Mouse (Mus musculus) heart, embryonic 11.5 days (tissue): ENCODE measurements around the gene Letm1. TPM values are rescaled to one million over a fixed set of nuclear protein-coding genes. Genes with fewer than 3 reads are reported as not detected.

Experiments used
- polyA plus RNA-seq: library from polyadenylated mRNA; unstranded; fragments of >200 nt; fragmentation: Nextera tagmentation; extraction: Ambion mirVana; gene quantifications from 2 replicates; pipeline ENCODE4 v1.2.1, GENCODE M21; 2014

Gene Letm1
- polyA plus RNA-seq, 1 experiment from 2014 or later, result 40.3 TPM

Other genes with a start within 250 kb of the Letm1 start
- gene Fam53a, start 153.2 kb downstream of the Letm1 start, polyA plus RNA-seq, result 56.6 and 59.5 TPM in 2 replicates
- gene Gm9903, start 152.9 kb downstream of the Letm1 start, polyA plus RNA-seq, result 1.5 and 2.0 TPM in 2 replicates
- gene Slbp, start 130.2 kb downstream of the Letm1 start, polyA plus RNA-seq, result 162 and 166 TPM in 2 replicates
- gene Tacc3, start 124.7 kb downstream of the Letm1 start, polyA plus RNA-seq, result 171 and 186 TPM in 2 replicates
- gene Tmem129, start 124.4 kb downstream of the Letm1 start, polyA plus RNA-seq, result 41.5 and 42.3 TPM in 2 replicates
- gene Fgfr3, start 61.1 kb downstream of the Letm1 start, polyA plus RNA-seq, result 4.4 and 4.9 TPM in 2 replicates
- 46.8 and 48.7 TPM in 2 replicates for gene Nsd2, start 37.9 kb upstream of the Letm1 start, polyA plus RNA-seq
- gene Nelfa, start 153.6 kb upstream of the Letm1 start, polyA plus RNA-seq, result 33.9 and 36.0 TPM in 2 replicates
- gene Gm1673, start 200.6 kb upstream of the Letm1 start, polyA plus RNA-seq, result 67.7 and 87.1 TPM in 2 replicates
- 0.17 and 0.35 TPM in 2 replicates for gene Nat8l, start 213.2 kb upstream of the Letm1 start, polyA plus RNA-seq